Mouse (Mus musculus) induced T-regulatory cell, adult 2 months (primary cell): ENCODE measurements at regions not wholly inside any gene's neighbourhood (a gene's known extent, or its start where the extent isn't known, plus 50 kb on each side); places are given as distances from the start of the nearest gene placed in this dataset.

Source experiments
- DNase-seq: peaks from one replicate; pipeline ENCODE4 v3.0.0-alpha.2; 2012; ENCODE audit warnings: low read depth

DNA sequence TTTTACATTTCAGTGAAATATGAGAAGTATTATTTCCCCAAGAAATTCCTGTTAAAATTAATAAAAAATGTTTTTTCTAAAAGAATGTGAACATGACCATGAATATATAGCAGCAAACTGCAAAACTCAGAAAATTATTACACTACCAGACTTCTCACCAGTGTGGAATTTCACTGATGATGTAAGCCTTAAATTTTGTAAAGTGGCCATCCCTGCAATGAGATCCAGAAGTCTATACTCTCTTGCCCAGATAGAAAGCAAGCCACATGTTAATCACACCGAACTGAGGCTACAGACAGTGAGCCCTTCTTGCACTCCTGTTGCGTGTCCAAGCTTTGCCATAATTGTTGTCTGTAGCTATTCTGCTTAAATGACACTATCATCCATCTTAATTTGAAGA lies 62.6 kb upstream of the P3h2 start:
- DNase-seq, result no peak

DNA sequence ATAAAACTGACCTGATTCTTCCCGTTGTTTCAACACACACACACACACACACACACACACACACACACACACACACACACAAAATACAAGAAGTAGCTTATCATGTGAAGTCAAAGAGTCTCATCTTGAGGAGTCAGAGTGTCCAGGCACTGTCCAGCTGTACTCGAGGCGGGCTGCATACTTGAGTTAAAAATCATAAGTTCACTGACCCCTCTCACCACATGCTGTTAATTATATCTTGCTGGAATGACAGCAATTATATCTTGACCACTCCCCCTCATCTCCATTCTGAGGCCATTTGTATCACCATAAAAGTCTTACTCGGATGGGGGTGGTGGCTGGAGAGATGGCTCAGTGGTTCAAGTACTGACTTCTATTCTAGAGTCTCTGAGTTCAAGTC lies 58.5 kb upstream of the P3h2 start:
- DNase-seq, result no peak

DNA sequence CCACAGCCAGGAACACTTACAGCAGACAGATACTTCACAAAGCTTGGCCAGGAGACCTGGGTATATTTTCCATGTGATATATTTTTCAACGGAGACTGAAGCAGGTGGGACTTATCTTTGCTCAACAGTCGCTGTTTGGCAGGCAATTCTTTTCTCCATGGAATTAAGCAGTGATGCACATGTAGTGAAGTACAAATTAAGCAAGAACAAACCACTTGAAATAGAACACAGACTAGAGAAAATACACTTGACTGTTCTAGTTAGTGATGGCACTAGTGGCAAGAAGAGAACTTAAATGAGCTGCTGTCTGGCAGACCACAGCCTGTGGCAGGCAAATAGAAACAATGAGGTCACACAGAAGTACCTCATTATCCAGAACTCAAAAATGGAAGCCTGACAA lies 57.8 kb upstream of the P3h2 start:
- DNase-seq, result no peak

DNA sequence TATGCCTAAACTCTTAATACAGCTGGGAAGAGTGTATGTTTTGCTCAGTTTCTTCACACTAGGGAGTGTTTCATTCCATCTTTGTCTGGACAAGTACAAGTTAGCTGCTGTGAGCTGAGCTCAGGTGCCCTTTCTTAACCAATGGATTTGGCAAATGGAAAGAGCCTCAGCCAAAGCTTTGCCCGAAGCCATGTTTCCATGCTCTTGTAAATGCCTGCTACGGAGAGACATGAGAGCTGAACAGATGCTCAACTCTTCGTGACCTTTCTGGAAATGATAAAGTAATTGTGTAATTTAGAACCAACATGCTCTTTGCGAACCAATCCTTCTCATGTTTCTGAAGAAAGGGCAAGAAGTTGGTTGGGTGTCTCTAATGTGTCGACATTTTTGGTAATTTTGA lies 52.0 kb upstream of the P3h2 start:
- DNase-seq, result no peak
